Mouse (Mus musculus): ENCODE results near the gene Adgre1. TPM values are rescaled to one million over a fixed set of nuclear protein-coding genes. Genes with fewer than 3 reads are reported as not detected.

Gene Adgre1
- total RNA-seq, 2 experiments from 2014 or later: 3.6 to 4.2 TPM

Other genes starting within 250 kb of the Adgre1 start
- under 1 TPM in 1 of 2 experiments, not detected in 1; 0.40 TPM for gene Cd70, start 208.9 kb upstream of the Adgre1 start, total RNA-seq (2021)
- gene Tnfsf14, start 164.5 kb upstream of the Adgre1 start, total RNA-seq (2021): not detected
- gene C3, start 130.6 kb upstream of the Adgre1 start, total RNA-seq (2021): 1 to 10 TPM; 1.9 to 2.5 TPM
- gene Gpr108, start 110.2 kb upstream of the Adgre1 start, total RNA-seq (2021): 10 to 100 TPM; 26.7 to 27.1 TPM
- gene Trip10, start 109.2 kb upstream of the Adgre1 start, total RNA-seq (2021): 1 to 10 TPM; 7.5 to 9.9 TPM
- gene Vav1, start 79.6 kb upstream of the Adgre1 start, total RNA-seq (2021): 1 to 10 TPM; 3.9 to 4.2 TPM
- gene Vmn2r120, start 186.8 kb downstream of the Adgre1 start, total RNA-seq (2021): under 1 TPM in 1 of 2 experiments, not detected in 1; 0.08 TPM

Measured in layer of hippocampus, adult 18-20 months (tissue).